Mouse (Mus musculus): ENCODE measurements around the gene Fkbpl.

DNA sequence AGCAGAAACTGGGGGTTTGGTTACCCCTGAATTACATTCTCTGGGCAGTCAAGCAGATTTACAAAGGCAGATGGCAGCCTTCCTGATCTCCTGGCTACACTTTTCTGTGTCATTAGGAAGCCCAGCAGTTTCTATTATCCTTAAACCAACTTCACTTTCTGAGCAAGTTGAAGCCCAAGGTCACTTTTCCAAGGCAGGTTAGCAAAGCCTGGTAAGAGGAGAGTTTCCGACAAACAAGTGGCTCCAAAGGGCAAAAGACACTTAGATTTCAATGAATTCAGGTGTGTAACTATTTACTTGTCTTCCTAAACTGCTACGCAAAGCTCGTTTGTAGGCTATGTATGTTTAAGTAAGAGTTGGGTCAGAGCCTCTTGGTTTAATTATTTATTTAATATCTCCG lies 1.2 kb upstream of the Fkbpl start:
- TF ChIP-seq CTCF (IDR thresholded peaks at IDR 0.05) (no peak), EP300 (IDR thresholded peaks at IDR 0.05) (no peak)

Data from lung, postnatal 0 days (tissue).